Mouse (Mus musculus) myocyte (in vitro differentiated cells): ENCODE measurements at regions not wholly inside any gene's neighbourhood (a gene's known extent, or its start where the extent isn't known, plus 50 kb on each side); places are given as distances from the start of the nearest gene placed in this dataset.
"Not testable (repeated sequence)": the region's sequence is repeated elsewhere in the genome, so short reads cannot be mapped to it uniquely, and the experiment has no call there.

ENCODE experiments used
- CEBPB ChIP-seq: IDR thresholded peaks from 2 replicates; pipeline ENCODE4 v1.6.1; 2011; ENCODE audit warnings: mild to moderate bottlenecking, moderate library complexity; ENCODE audit not compliant: poor library complexity, insufficient read depth, severe bottlenecking
- E2F4 ChIP-seq: IDR thresholded peaks from one replicate; pipeline ENCODE4 v1.6.1; 2011; ENCODE audit warnings: mild to moderate bottlenecking, control low read depth, moderate library complexity; ENCODE audit not compliant: insufficient read depth
- MAX ChIP-seq: IDR thresholded peaks from one replicate; pipeline ENCODE4 v1.6.1; 2011; ENCODE audit warnings: low read depth, mild to moderate bottlenecking, control low read depth
- MYOD1 ChIP-seq, 3 experiments: IDR thresholded peaks; one replicate each; pipeline ENCODE4 v1.6.1; 2011; ENCODE audit warnings: control low read depth in 2 of 3, low read depth in 2 of 3, mild to moderate bottlenecking in 2 of 3, moderate library complexity in 1 of 3; ENCODE audit not compliant: insufficient read length in 2 of 3, control insufficient read depth in 1 of 3
- MYOG ChIP-seq, 3 experiments: IDR thresholded peaks; one replicate each; pipeline ENCODE4 v1.6.1; 2011; ENCODE audit warnings: control low read depth in 2 of 3, low read depth in 2 of 3, mild to moderate bottlenecking in 2 of 3; ENCODE audit not compliant: insufficient read length in 2 of 3, control insufficient read depth in 1 of 3, insufficient read depth in 1 of 3
- POLR2A ChIP-seq: IDR thresholded peaks from one replicate; pipeline ENCODE4 v1.6.1; 2011; ENCODE audit warnings: low read depth, mild to moderate bottlenecking, control low read depth, moderate library complexity; ENCODE audit not compliant: insufficient read length
- POLR2AphosphoS2 ChIP-seq: IDR thresholded peaks from one replicate; pipeline ENCODE4 v1.6.1; 2011; ENCODE audit warnings: low read depth, control low read depth; ENCODE audit not compliant: insufficient read length
- REST ChIP-seq: IDR thresholded peaks from one replicate; pipeline ENCODE4 v1.6.1; 2011; ENCODE audit warnings: mild to moderate bottlenecking, control low read depth, moderate library complexity; ENCODE audit not compliant: insufficient read depth, insufficient read length
- SRF ChIP-seq: IDR thresholded peaks from one replicate; pipeline ENCODE4 v1.6.1; 2011; ENCODE audit warnings: low read depth; ENCODE audit not compliant: control insufficient read depth, insufficient read length
- TCF12 ChIP-seq: IDR thresholded peaks from one replicate; pipeline ENCODE4 v1.6.1; 2011; ENCODE audit warnings: mild to moderate bottlenecking, control low read depth; ENCODE audit not compliant: poor library complexity, insufficient read depth, severe bottlenecking
- TCF3 ChIP-seq: IDR thresholded peaks from one replicate; pipeline ENCODE4 v1.6.1; 2011; ENCODE audit warnings: low read depth, control low read depth; ENCODE audit not compliant: insufficient read length
- USF1 ChIP-seq: IDR thresholded peaks from one replicate; pipeline ENCODE4 v1.6.1; 2011; ENCODE audit warnings: low read depth, mild to moderate bottlenecking, control low read depth, moderate library complexity

DNA sequence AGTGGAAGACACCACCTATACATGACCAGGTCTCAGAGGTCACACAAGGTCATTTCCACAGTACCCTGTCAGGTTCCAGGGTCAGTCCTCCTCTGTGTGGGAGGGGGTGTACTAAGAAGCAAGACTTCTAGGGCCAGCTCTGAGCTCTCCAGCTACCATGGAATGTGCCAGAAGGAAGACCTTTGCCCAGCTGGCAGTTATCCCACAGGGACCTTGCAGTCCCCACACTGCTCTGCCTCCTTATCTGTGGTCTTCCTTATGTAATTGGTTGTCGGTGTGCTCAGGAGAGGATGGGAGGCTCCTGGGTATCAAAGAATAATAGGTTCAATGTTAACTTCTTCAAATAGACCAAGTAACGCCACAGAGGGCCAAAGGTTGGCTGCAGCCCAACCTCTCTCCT is 175.3 kb downstream of the Tomm20 start:
- TF ChIP-seq POLR2A; E2F4; MYOD1 (IDR thresholded peaks at IDR 0.05; ENCODE audit: control insufficient read depth in 1 of 3, insufficient read length in 2 of 3, low read depth in 2 of 3); POLR2AphosphoS2; USF1; TCF12; MYOG (IDR thresholded peaks at IDR 0.05; ENCODE audit: control insufficient read depth in 1 of 3, insufficient read depth in 1 of 3, insufficient read length in 2 of 3, low read depth in 2 of 3); MAX; REST; TCF3; CEBPB; SRF: not testable (repeated sequence)
